Mouse (Mus musculus) embryonic facial prominence, embryonic 12.5 days (tissue): ENCODE results near the gene Pik3cb. TPM values are rescaled to one million over a fixed set of nuclear protein-coding genes. Genes with fewer than 3 reads are reported as not detected.

Experiments
- ATAC-seq: fragments of 200-750 bp; cut with Nextera tagmentation; 2 replicates; pipeline ENCODE4 v1.8.0; 2017; ENCODE audit not compliant: insufficient number of reproducible peaks, insufficient read depth, low FRiP score, low TSS enrichment
- H3K27ac ChIP-seq: fragments of 300-500 bp; sonication (generic); 2 replicates; pipeline ENCODE4 v1.5.1; 2016; ENCODE audit warnings: mild to moderate bottlenecking
- H3K27me3 ChIP-seq: fragments of 300-500 bp; sonication (generic); 2 replicates; pipeline ENCODE4 v1.6.1; 2016; ENCODE audit warnings: mild to moderate bottlenecking, moderate library complexity
- H3K36me3 ChIP-seq: fragments of 300-500 bp; sonication (generic); 2 replicates; pipeline ENCODE4 v1.6.1; 2016; ENCODE audit warnings: mild to moderate bottlenecking
- H3K4me1 ChIP-seq: fragments of 300-500 bp; sonication (generic); 2 replicates; pipeline ENCODE4 v1.6.1; 2016
- H3K4me2 ChIP-seq: fragments of 300-500 bp; sonication (generic); replicated peaks from 2 replicates; pipeline ENCODE4 v1.6.1; 2016; ENCODE audit warnings: mild to moderate bottlenecking, moderate library complexity
- H3K4me3 ChIP-seq: fragments of 300-500 bp; sonication (generic); 2 replicates; pipeline ENCODE4 v1.5.1; 2016; ENCODE audit warnings: mild to moderate bottlenecking
- H3K9ac ChIP-seq: fragments of 300-500 bp; sonication (generic); 2 replicates; pipeline ENCODE4 v1.6.1; 2016; ENCODE audit warnings: mild to moderate bottlenecking, moderate library complexity
- H3K9me3 ChIP-seq: fragments of 300-500 bp; sonication (generic); 2 replicates; pipeline ENCODE4 v1.6.1; 2016; ENCODE audit warnings: mild to moderate bottlenecking, moderate library complexity
- WGBS: fragments of 180-500 bp; shearing (Covaris S2); methylation state at CpG from one replicate; pipeline ENCODE4 v1.1.7; 2016; 5-methylcytosine and 5-hydroxymethylcytosine counted together
- polyA plus RNA-seq: library from polyadenylated mRNA; unstranded; fragments of >200 nt; fragmentation: Nextera tagmentation; extraction: Ambion mirVana; gene quantifications from 2 replicates; pipeline ENCODE4 v1.2.1, GENCODE M21; 2016

The Pik3cb gene
- polyA plus RNA-seq, 1 experiment from 2014 or later = 2.5 TPM

DNA sequence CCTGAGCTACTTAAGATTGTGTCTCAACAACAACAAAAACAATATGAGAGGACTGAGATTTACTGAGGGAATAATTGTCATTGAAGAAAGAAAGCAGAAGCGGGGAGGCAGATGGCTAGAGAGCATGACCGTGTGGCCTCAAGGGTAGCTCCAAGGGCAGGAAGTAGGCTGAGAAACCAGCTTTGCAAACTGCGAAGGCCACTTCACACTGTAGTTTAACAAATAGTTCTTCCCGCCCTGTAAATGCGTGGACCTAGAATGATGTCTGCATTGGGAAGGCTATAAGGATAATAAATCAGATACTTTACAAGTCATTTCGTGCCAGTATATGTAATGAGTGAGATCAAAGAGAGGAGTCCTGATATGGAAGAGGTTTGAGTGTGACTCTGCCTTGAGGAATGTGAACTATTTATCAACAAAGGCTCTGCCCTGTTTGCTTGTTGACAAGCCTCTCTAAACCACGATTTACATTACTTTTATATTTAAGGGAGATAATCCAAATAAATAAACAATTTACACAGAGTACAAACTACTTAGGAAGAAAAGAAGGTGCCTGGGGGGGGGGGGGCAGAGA is 4.1 kb upstream of the Pik3cb start:
- H3K4me2 ChIP-seq = no peak overlapping the region
- no peaks in the 10 kb centered on the region for H3K4me1 ChIP-seq
- no peak overlapping the region for H3K9ac ChIP-seq
- 0 out of 2 replicates have a peak, but pooled peaks cover 13% of the 10 kb centered on the region for H3K27me3 ChIP-seq
- H3K9me3 ChIP-seq = no peaks in the 10 kb centered on the region
- no peak overlapping the region for H3K27ac ChIP-seq
- 60% methylated on average over 7 of the region's 7 CpGs for WGBS
- no peak overlapping the region for H3K4me3 ChIP-seq
- H3K36me3 ChIP-seq = no peaks in the 10 kb centered on the region
- ATAC-seq = no peak

DNA sequence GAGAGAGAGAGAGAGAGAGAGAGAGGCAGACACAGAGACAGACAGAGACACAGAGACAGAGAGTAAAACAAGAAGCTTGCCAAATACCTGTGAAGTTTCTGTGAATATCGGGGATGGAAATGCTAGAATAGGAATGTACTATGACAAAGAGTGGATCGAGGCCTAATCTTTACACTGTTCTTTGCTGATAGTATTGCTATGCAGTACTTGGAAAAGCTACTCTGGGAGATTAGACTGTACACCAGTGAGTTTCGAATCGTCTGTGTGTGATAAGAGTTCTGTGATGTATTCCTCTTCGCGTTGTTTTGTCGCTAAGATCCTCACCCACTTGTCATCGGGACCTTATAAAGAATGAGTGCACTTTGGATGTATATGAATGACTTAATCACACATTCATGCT is 1.2 kb upstream of the Pik3cb start:
- H3K4me2 ChIP-seq = no peak overlapping the region
- no peak for ATAC-seq
- no peak overlapping the region for H3K4me3 ChIP-seq
- no peak overlapping the region for H3K9ac ChIP-seq
- H3K4me1 ChIP-seq = 0 out of 2 replicates have a peak, but pooled peaks cover 3% of the 10 kb centered on the region
- 84% methylated on average over 8 of the region's 8 CpGs for WGBS
- no peak overlapping the region for H3K27ac ChIP-seq
- H3K9me3 ChIP-seq = no peaks in the 10 kb centered on the region
- H3K27me3 ChIP-seq = 0 out of 2 replicates have a peak, but pooled peaks cover 13% of the 10 kb centered on the region
- no peaks in the 10 kb centered on the region for H3K36me3 ChIP-seq

DNA sequence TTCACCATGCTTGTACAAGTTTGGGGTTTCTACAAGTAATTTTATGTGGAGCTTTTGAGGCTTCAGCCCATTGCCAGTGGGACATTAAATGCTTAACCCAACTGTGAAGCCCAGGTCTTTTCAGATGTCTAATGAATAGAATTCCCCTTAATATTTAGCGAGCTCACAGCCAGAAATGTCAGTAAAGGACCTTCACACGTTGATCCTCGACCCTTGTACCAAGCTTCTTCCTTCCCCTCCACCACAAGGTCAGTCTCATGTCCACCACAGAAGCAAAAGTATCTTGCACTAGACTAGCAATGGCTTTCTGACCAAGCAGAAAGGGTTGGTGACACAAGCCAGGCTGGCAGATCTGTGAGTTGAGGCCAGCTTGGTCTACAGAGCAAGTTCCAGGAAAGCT is 750 bp upstream of the Pik3cb start:
- Histone ChIP-seq H3K4me3 (no peak overlapping the region), H3K27me3 (0 out of 2 replicates have a peak, but pooled peaks cover 13% of the 10 kb centered on the region), H3K9ac (no peak overlapping the region), H3K4me1 (0 out of 2 replicates have a peak, but pooled peaks cover 3% of the 10 kb centered on the region), H3K27ac (no peak overlapping the region), H3K9me3 (no peaks in the 10 kb centered on the region), H3K36me3 (no peaks in the 10 kb centered on the region), H3K4me2 (peak overlapping the region; percentile 78; the same call in 1 of the 2 replicates)
- WGBS = 47% methylated on average over 3 of the region's 3 CpGs
- ATAC-seq = no peak

DNA sequence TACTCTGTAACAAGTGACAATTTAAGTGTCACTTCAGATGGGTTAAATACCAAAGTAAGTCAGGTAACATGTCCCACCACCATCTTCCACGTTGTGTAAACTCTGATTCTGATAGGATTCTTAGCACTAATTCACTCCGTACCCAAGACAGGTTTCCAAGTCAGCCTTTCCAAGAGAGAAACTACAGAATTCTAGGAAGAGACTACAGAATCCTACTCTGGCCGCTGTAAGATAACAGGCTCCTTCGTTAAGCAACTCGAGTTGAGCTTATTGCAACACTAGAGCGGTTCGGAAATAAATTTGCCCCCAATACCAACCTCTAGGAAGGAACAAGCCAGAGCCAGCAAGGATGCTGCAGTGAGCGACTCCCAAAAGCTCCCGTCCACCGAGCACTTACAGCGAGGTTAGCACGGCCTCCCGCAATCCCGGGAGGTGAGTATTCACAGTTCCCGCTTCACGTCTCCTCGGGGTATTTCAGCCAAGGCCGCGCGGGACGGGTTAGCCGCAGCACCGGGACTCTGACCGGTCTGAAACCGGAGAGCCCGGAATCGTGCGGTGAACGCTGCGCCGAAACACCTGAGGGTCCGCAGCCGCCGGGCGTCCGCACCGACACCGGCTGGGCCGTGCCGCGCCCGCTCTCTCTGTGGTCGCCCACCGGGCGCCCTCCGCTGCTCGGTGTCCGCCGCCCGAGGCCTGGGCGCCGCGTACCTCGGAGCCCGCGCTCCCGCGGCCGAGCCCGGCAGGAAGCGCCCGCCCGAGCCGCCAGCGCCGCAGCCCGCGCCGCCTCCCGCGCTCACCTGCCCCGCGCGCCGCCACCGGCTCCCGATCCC is 1.0 kb downstream of the Pik3cb start:
- 0 out of 2 replicates have a peak, but pooled peaks cover 3% of the 10 kb centered on the region for H3K4me1 ChIP-seq
- H3K27ac ChIP-seq = peak overlapping the region; percentile 36; the same call in 1 of the 2 replicates
- 0 out of 2 replicates have a peak, but pooled peaks cover 13% of the 10 kb centered on the region for H3K27me3 ChIP-seq
- H3K4me2 ChIP-seq = peak overlapping the region; percentile 78
- no peaks in the 10 kb centered on the region for H3K36me3 ChIP-seq
- H3K9me3 ChIP-seq = no peaks in the 10 kb centered on the region
- under 1% methylated on average over 58 of the region's 77 CpGs for WGBS
- H3K9ac ChIP-seq = peak overlapping the region; percentile 73
- peak; percentile 54 for ATAC-seq
- peak overlapping the region; percentile 74 for H3K4me3 ChIP-seq

DNA sequence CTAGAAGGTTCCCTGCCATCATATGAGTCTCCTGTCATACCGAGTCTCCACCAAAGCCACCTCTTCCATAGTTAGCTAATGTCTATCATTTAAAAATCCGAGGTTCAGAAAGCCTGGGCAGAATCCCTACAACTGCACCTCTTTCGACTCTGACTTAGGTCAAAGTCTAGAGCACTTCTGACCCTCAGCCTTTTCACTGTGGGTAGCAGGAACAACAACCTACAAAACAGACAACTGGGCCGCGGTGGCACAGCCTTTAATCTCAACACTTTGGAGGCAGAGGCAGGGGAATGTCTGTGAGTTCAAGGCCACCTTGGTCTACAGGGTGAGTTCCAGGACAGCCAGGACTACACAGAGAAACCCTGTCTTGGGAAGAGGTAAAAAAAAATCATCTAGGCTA is 3.1 kb downstream of the Pik3cb start:
- no peak for ATAC-seq
- H3K4me3 ChIP-seq = no peak overlapping the region
- H3K36me3 ChIP-seq = no peaks in the 10 kb centered on the region
- H3K4me1 ChIP-seq = 0 out of 2 replicates have a peak, but pooled peaks cover 3% of the 10 kb centered on the region
- no peak overlapping the region for H3K4me2 ChIP-seq
- H3K27ac ChIP-seq = no peak overlapping the region
- WGBS = 78% methylated on average over 5 of the region's 5 CpGs
- no peak overlapping the region for H3K9ac ChIP-seq
- H3K27me3 ChIP-seq = 0 out of 2 replicates have a peak, but pooled peaks cover 12% of the 10 kb centered on the region
- no peaks in the 10 kb centered on the region for H3K9me3 ChIP-seq

DNA sequence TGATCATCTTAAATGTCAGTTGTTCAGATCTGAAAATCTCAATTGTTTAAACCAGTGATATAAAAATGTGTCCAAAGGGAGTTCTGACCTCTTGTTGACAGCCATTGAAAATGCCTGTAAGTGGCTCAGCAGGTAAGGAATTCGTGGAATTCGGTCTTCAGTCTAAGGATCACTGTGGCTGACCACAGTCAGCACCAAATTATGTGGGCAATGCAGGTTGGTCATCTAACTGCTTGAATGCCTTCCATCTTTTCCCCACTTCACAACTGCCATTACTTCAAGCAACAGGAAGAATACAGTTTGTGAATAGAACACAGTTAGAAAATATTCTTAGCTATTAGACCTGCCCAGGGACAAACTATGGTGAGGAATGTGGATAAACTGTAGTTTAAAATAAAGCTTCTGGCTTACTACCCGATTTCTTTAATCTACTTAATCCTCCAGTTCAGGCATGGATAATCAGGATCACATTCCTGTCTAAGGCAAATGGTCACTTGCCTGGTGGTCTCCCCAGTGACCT is 8.4 kb downstream of the Pik3cb start:
- 28% methylated on average over 3 of the region's 3 CpGs for WGBS
- Histone ChIP-seq H3K27ac (no peak overlapping the region), H3K27me3 (no peaks in the 10 kb centered on the region), H3K9me3 (no peaks in the 10 kb centered on the region), H3K36me3 (no peaks in the 10 kb centered on the region), H3K4me3 (no peak overlapping the region), H3K4me2 (no peak overlapping the region), H3K4me1 (peaks cover 3% of the 10 kb centered on the region; the same call in 1 of the 2 replicates), H3K9ac (no peak overlapping the region)
- no peak for ATAC-seq

DNA sequence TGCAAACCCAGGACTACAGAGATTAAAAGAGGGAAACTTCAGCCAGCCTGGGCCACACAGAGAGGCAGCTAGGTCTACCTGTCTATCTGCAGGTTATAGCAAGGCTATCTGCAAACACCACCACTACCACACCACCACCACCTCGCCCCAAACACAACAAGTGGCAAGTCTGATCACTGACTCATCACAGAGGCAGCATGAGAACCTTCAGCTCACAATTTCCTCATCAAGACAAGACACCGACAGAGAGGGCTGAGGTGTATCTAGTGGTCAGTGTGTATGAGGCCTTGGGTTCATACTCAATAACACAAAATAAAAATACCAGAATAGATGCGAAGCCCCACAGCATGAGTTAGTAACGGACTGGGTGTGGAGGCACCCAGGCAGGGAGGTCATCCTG is 9.3 kb downstream of the Pik3cb start:
- Histone ChIP-seq H3K9me3 (no peaks in the 10 kb centered on the region), H3K4me3 (no peak overlapping the region), H3K36me3 (no peaks in the 10 kb centered on the region), H3K27ac (no peak overlapping the region), H3K4me1 (peaks cover 3% of the 10 kb centered on the region; the same call in 1 of the 2 replicates), H3K4me2 (no peak overlapping the region), H3K9ac (no peak overlapping the region), H3K27me3 (no peaks in the 10 kb centered on the region)
- WGBS = 93% methylated on average over 4 of the region's 4 CpGs
- ATAC-seq = no peak

DNA sequence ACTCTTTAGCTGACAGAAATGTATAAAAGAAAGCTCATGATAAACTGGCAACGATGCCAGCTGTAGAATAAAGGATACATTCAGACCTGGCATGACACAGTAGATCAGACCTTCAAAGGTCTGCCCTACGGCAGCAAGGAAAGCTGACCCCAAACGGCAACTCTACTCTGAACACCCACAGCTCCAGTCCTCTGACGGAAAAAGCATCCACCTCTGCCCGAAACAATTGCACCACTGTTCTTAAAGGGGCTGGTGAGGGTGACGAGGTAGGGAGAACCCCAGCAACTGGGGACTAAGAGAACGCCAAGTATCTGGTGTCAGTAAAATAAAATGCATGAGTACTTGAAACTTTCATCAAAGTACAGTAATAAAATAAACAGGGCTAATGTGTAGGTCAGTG is 12.8 kb downstream of the Pik3cb start:
- no peak for ATAC-seq
- Histone ChIP-seq H3K27me3 (no peaks in the 10 kb centered on the region), H3K27ac (no peak overlapping the region), H3K36me3 (no peaks in the 10 kb centered on the region), H3K4me1 (peaks cover 3% of the 10 kb centered on the region; the same call in 1 of the 2 replicates), H3K9me3 (no peaks in the 10 kb centered on the region), H3K4me3 (no peak overlapping the region), H3K4me2 (no peak overlapping the region), H3K9ac (no peak overlapping the region)
- 19% methylated on average over 7 of the region's 7 CpGs for WGBS

DNA sequence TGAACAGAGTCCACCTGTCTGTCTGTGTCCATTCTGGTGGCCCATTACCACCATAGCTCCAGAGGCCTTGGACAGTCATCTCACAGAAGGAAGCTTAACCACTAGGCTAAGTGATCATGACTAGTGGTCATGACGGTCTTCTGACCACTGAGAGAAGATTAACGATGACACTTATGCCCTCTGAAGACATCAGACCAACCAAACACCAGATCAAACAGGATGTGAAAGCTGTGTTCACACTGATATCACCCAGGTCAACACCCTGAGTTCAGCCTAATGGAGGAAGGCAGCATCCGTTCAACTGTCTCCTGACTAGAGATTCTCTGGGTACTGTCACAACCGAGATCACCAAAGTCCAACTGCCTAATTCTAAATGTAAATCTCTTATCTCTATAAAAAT is 17.7 kb downstream of the Pik3cb start:
- no peak overlapping the region for H3K4me2 ChIP-seq
- no peak for ATAC-seq
- H3K9ac ChIP-seq = no peak overlapping the region
- no peaks in the 10 kb centered on the region for H3K9me3 ChIP-seq
- 81% methylated on average over 4 of the region's 4 CpGs for WGBS
- no peak overlapping the region for H3K27ac ChIP-seq
- H3K4me1 ChIP-seq = no peaks in the 10 kb centered on the region
- H3K36me3 ChIP-seq = no peaks in the 10 kb centered on the region
- no peak overlapping the region for H3K4me3 ChIP-seq
- no peaks in the 10 kb centered on the region for H3K27me3 ChIP-seq

DNA sequence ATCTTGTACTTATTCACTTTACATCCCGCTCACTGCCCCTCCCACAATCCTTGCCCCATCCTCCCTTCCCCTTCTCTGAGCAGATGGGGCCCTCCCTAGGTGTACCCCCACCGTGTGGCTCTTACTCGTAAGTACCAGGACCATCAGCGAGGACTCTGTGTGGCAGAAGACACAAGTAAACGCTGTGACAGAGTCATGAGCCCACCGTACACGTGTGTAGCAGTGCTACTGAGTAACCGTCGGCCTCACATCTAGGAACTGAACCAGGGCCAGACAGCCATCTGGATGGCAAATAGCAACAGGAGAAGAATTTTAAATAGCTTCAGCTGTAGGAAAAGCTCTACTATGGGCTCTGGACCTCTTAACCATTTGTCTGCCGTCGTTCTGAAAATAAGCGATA is 28.0 kb downstream of the Pik3cb start:
- H3K36me3 ChIP-seq = no peaks in the 10 kb centered on the region
- no peak overlapping the region for H3K4me3 ChIP-seq
- peak overlapping the region; percentile 55; the same call in 1 of the 2 replicates for H3K27ac ChIP-seq
- H3K9me3 ChIP-seq = no peaks in the 10 kb centered on the region
- 47% methylated on average over 12 of the region's 12 CpGs for WGBS
- H3K9ac ChIP-seq = no peak overlapping the region
- H3K27me3 ChIP-seq = no peaks in the 10 kb centered on the region
- ATAC-seq = no peak
- H3K4me2 ChIP-seq = no peak overlapping the region
- peaks cover 12% of the 10 kb centered on the region for H3K4me1 ChIP-seq

DNA sequence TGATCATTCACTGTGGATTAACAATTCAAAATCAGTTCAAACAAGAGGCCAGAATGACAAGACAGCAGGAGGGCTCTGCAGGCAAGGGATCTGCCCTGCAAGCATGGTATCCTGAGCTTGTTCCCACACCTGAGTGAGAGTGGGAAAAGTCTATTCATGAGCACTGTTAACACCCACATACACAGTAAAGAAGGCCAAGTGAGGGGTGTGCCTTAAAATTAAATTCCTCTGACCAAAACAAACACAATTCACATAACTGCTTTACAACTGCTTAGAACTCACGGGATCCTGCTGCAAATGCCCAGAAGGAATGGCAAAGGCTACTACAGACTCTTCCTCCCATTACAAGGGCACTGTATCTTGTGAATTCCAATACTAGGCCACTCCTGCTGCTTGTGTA is 29.3 kb downstream of the Pik3cb start:
- H3K9ac ChIP-seq = no peak overlapping the region
- no peak for ATAC-seq
- H3K9me3 ChIP-seq = no peaks in the 10 kb centered on the region
- WGBS = 63% methylated on average over 1 of the region's 1 CpGs
- H3K27ac ChIP-seq = no peak overlapping the region
- H3K36me3 ChIP-seq = no peaks in the 10 kb centered on the region
- H3K4me2 ChIP-seq = no peak overlapping the region
- peaks cover 12% of the 10 kb centered on the region for H3K4me1 ChIP-seq
- H3K4me3 ChIP-seq = no peak overlapping the region
- no peaks in the 10 kb centered on the region for H3K27me3 ChIP-seq

DNA sequence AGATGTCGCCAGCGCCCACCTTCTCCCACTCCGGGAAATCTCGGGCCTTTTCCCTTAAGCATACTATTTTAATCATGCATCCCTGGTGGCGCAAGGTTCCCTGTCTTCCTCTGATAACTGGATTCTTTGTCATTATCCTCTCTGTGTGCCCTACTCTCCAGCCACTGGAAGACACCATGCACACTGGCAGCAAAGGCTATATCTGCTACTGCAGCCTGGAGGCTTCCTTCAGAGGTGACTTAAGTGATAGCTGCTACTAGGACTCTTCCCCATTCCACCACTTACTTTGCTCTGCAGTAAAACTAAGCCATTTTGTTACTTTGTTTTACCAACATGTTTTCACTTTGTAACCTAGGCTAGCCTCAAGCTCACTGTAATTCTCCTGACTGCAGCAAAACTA is 30.2 kb downstream of the Pik3cb start:
- no peak overlapping the region for H3K4me3 ChIP-seq
- no peak overlapping the region for H3K4me2 ChIP-seq
- peaks cover 12% of the 10 kb centered on the region for H3K4me1 ChIP-seq
- no peaks in the 10 kb centered on the region for H3K27me3 ChIP-seq
- 62% methylated on average over 5 of the region's 5 CpGs for WGBS
- H3K9me3 ChIP-seq = no peaks in the 10 kb centered on the region
- ATAC-seq = no peak
- no peak overlapping the region for H3K9ac ChIP-seq
- no peaks in the 10 kb centered on the region for H3K36me3 ChIP-seq
- no peak overlapping the region for H3K27ac ChIP-seq
